Mouse (Mus musculus) 416B (cell line): ENCODE measurements around the gene Gm156.
"Not testable (repeated sequence)": the region's sequence is repeated elsewhere in the genome, so short reads cannot be mapped to it uniquely, and the experiment has no call there.

Source experiments
- DNase-seq: peaks from one replicate; pipeline ENCODE4 v3.0.0; 2011; ENCODE audit warnings: low read depth

Gene Gm156

DNA sequence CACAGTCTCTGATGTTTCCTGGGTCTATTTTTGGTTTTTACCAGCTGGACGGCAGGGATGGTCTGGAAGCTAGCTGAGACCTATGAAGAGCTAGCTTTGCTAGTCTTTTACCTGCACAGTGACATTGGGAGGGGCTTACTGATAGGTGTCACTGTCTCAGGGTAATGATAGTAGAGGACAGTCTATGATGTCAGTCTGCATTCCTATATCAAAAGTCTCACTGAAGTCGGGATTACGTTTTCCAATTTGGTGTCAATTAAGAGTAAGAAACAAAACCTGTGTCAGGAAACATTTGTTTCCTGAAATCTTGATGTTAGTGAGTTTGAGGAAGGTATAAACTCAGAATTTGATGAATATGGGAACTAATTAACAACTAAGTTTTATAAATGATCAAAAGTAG is at the start of gene Gm156:
Gene Gm156, minus strand, starts transcription at position 101 of the 400 bp plus-strand sequence.
- DNase-seq: not testable (repeated sequence)

DNA sequence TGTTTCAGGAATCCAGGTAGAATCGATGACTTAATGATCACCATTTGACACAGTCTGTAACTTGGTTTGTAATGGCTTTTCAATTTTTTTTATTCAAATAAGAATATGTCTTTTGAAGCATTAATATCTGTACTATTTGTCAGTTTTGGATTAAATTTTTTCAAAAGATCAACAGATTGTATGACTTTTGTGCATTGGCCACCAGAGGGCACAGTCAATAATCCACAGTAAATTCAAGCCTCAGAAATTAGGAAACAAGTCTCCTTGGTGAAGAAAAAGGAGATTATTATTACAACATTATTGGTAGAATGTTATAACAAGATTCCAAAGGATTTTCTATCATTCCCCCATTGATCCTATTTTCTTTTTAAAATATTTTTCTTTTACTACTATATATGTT is 41.5 kb upstream of the Gm156 start:
- DNase-seq: no peak

DNA sequence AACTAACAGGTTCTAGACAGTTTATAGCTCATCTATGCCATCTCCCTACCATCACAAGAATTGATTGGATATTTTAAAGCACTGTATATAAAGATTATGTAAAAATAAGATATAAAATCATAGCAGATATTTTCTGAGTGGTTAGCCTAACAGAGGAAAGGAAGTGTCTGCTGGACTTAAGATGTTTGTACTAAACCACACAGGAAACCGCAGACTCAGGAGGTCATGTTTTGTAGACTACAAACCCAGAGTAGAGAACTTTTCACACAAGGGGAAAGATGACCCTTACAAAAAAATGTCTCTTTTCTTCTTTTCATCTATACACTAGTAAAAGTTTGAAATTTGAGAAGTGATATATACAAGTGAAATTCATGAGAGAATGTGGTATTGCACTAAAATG is 39.9 kb upstream of the Gm156 start:
- DNase-seq: peak; percentile 97

- DNase-seq: peak; percentile 70
Observed at GRCm38 (mm10) chr6:129817731-129818130, 33.7 kb upstream of the Gm156 start.

DNA sequence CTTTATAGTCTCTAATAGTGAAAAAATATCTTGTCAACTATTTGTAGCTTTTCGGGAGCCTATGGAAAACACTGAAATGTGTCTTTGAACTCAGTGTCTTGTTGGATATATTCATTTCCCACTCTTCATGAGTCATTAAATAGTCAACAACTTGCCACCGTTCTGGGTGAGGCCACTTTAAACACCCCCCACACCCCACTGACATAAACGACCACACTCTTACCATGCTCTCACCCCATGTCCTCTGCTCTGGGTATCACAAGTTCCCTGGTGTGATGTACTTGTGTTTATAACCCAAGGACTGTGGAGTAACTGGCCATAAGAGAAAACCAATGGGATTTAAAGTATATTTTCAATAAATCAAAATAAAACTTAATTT is 36.4 kb downstream of the Gm156 start:
- DNase-seq: peak; percentile 61

DNA sequence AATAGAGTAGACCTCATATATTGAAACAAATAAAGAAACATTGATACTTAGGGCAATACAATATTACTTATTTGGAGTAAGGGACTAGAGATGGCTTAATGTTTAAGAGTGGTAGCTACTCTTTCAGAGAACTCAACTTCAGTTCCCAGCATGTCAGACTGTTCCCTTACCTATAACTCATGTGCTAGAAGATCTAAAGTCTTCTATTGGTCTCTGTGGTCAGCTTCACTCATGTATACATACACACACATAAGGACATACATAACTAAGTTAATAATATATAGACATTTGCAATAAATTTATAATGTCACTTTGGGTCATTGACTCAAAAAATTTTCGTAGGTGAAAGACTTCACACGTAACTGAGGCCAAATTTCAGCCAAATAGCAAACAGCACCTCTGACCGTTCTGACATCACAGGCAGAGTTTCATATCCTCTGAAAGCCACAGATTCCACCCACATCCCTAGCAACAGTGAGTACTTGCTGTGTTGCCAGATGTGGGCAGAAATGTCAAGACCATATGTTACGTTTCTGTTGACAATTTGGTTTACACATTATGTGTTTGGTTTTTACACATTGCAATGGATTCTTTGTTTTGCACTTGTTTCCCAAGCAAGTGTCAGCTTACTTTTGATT is 36.9 kb downstream of the Gm156 start:
- DNase-seq: peak; percentile 90

GRCm38 (mm10) chr6:129746151-129746550 is 37.9 kb downstream of the Gm156 start:
- no peak for DNase-seq

- peak; percentile 5 for DNase-seq
Observed at GRCm38 (mm10) chr6:129740069-129740721, 43.9 kb downstream of the Gm156 start, which contains the start of gene Klri2. TSS of gene Klri2 (minus strand) at chr6:129740484.

DNA sequence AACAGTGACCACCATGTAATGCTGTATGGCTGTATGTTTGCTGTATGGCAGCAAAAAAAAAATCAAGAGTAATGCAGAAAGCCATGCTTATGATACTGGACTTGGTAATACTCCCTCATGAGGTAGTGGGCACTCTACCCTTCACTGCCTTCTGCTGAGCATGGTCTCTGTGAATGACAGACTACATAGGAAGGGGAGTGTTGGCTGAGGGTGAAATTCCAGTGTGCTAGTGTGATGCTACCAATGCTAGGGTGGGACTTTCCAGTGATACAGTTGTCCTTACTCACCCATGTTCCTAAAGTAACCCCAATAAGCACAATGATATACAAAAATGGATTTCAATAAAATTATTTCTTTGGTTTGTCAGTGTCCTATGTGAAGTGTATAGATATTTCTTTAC is 47.7 kb downstream of the Gm156 start:
- DNase-seq: no peak

- no peak for DNase-seq
Observed at GRCm38 (mm10) chr6:129727237-129727636, 56.8 kb downstream of the Gm156 start.

- DNase-seq: no peak
Observed at GRCm38 (mm10) chr6:129721390-129721789, 62.7 kb downstream of the Gm156 start.

DNA sequence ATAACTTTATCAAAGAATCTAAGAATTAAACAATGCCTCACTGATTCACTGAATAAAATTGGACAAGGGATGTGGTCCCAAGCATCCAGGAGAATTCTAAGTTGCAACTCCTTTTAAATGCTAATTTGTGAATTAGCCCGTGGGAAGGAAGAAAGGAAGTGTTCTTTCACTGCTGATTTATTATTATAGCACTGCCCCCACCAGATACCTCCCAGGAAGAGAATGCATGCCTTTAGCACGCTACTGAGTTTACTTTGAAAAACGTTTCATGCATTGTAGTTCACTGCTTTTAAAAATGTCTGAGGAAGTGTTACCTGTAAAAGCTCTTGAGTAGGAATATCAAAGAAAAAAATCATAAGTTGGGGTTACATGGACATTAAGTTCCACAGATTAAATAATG is 63.6 kb downstream of the Gm156 start:
- DNase-seq: no peak

DNA sequence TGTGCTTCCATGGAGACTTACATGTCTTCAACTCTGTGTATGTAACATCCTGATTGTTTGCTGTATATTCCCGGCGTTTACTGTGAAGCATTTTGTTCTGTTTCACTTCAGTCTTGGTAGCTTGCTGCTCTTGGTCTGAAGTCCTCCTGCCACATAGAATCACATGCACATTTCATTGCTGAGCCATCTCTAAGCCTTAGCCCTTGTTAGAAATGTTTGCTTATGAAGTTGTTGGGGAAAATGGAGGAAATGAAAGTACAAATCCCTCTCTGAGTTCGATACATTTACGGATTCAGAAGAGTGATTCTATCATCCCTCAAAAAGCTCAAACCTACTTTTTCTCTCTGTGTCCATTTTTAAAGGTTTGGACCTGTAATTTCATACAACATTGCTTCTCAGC is 67.0 kb downstream of the Gm156 start, which contains the start of gene Klri1:
Gene Klri1, minus strand, starts transcription at position 101 of the 400 bp plus-strand sequence.
- DNase-seq: no peak
